Mouse (Mus musculus): Measurements from ENCODE around the gene Tnxb.

Tnxb gene

GRCm38 (mm10) chr17:34660259-34660820, 10.0 kb upstream of the Tnxb start:
- DNase-seq: no peak

GRCm38 (mm10) chr17:34661121-34661591, 9.2 kb upstream of the Tnxb start:
- DNase-seq: no peak

- DNase-seq: no peak
Measured at GRCm38 (mm10) chr17:34662468-34662867, 7.9 kb upstream of the Tnxb start.

- no peak for DNase-seq
Measured at GRCm38 (mm10) chr17:34662978-34663377, 7.4 kb upstream of the Tnxb start.

- no peak for DNase-seq
Measured at GRCm38 (mm10) chr17:34663558-34663957, 6.8 kb upstream of the Tnxb start.

- no peak for DNase-seq
Measured at GRCm38 (mm10) chr17:34664472-34664871, 5.9 kb upstream of the Tnxb start.

- no peak for DNase-seq
Measured at GRCm38 (mm10) chr17:34671151-34672066, 1.1 kb downstream of the Tnxb start.

GRCm38 (mm10) chr17:34672246-34672792, 2.0 kb downstream of the Tnxb start:
- DNase-seq: no peak

- no peak for DNase-seq
Measured at GRCm38 (mm10) chr17:34673139-34673538, 2.8 kb downstream of the Tnxb start.

GRCm38 (mm10) chr17:34674524-34675204, 4.3 kb downstream of the Tnxb start:
- no peak for DNase-seq

- no peak for DNase-seq
Measured at GRCm38 (mm10) chr17:34675205-34676092, 5.1 kb downstream of the Tnxb start.

- no peak for DNase-seq
Measured at GRCm38 (mm10) chr17:34676093-34676460, 5.7 kb downstream of the Tnxb start.

GRCm38 (mm10) chr17:34676671-34677070, 6.3 kb downstream of the Tnxb start:
- no peak for DNase-seq

- no peak for DNase-seq
Measured at GRCm38 (mm10) chr17:34680191-34680590, 9.9 kb downstream of the Tnxb start.

GRCm38 (mm10) chr17:34680621-34681020, 10.3 kb downstream of the Tnxb start:
- no peak for DNase-seq

GRCm38 (mm10) chr17:34681132-34681571, 10.8 kb downstream of the Tnxb start:
- no peak for DNase-seq

- no peak for DNase-seq
Measured at GRCm38 (mm10) chr17:34681881-34682536, 11.7 kb downstream of the Tnxb start.

GRCm38 (mm10) chr17:34683179-34683578, 12.8 kb downstream of the Tnxb start:
- no peak for DNase-seq

- no peak for DNase-seq
Measured at GRCm38 (mm10) chr17:34683686-34684220, 13.4 kb downstream of the Tnxb start.

- no peak for DNase-seq
Measured at GRCm38 (mm10) chr17:34684253-34684893, 14.0 kb downstream of the Tnxb start.

All from cerebellum, adult 9-11 months (tissue).